Mouse (Mus musculus) forebrain, embryonic 11.5 days (tissue): ENCODE data around the gene Unk. TPM values are rescaled to one million over a fixed set of nuclear protein-coding genes. Genes with fewer than 3 reads are reported as not detected.

Experiments
- ATAC-seq: fragments of 200-750 bp; cut with Nextera tagmentation; replicated peaks from 2 replicates; pipeline ENCODE4 v1.8.0; 2017; ENCODE audit warnings: moderate TSS enrichment; ENCODE audit not compliant: low FRiP score
- DNase-seq: peaks from one replicate; pipeline ENCODE4 v3.0.0-alpha.2; 2017; ENCODE audit warnings: low spot score
- H3K27ac ChIP-seq: fragments of 300-500 bp; sonication (generic); 2 replicates; pipeline ENCODE4 v1.5.1; 2014; ENCODE audit warnings: low read depth, low read length
- H3K27me3 ChIP-seq: fragments of 300-500 bp; sonication (generic); 2 replicates; pipeline ENCODE4 v1.6.1; 2014; ENCODE audit warnings: mild to moderate bottlenecking, low read length, mixed read lengths; ENCODE audit not compliant: control insufficient read depth, insufficient read depth
- H3K36me3 ChIP-seq: fragments of 300-500 bp; sonication (generic); 2 replicates; pipeline ENCODE4 v1.6.1; 2014; ENCODE audit warnings: mild to moderate bottlenecking, low read length, moderate library complexity, mixed read lengths; ENCODE audit not compliant: control insufficient read depth, insufficient read depth
- H3K4me1 ChIP-seq: fragments of 300-500 bp; sonication (generic); replicated peaks from 2 replicates; pipeline ENCODE4 v1.6.1; 2014; ENCODE audit warnings: low read length, mixed read lengths; ENCODE audit not compliant: control insufficient read depth, insufficient read depth
- H3K4me2 ChIP-seq: fragments of 300-500 bp; sonication (generic); 2 replicates; pipeline ENCODE4 v1.6.1; 2014; ENCODE audit warnings: low read depth, mild to moderate bottlenecking, low read length, moderate library complexity, mixed read lengths; ENCODE audit not compliant: severe bottlenecking
- H3K4me3 ChIP-seq: fragments of 300-500 bp; sonication (generic); 2 replicates; pipeline ENCODE4 v1.5.1; 2014; ENCODE audit warnings: low read depth, low read length
- H3K9ac ChIP-seq: fragments of 300-500 bp; sonication (generic); 2 replicates; pipeline ENCODE4 v1.6.1; 2014; ENCODE audit warnings: low read length
- H3K9me3 ChIP-seq: fragments of 300-500 bp; sonication (generic); 2 replicates; pipeline ENCODE4 v1.6.1; 2016; ENCODE audit warnings: low read length, mixed read lengths; ENCODE audit not compliant: control insufficient read depth
- WGBS: fragments of 180-500 bp; shearing (Covaris S2); extraction: QIAGEN DNeasy Blood & Tissue Kit; methylation state at CpG from one replicate; pipeline ENCODE4 v1.1.7; 2014; 5-methylcytosine and 5-hydroxymethylcytosine counted together
- polyA plus RNA-seq: library from polyadenylated mRNA; unstranded; fragments of >200 nt; fragmentation: Nextera tagmentation; extraction: Ambion mirVana; gene quantifications from 2 replicates; pipeline ENCODE4 v1.2.1, GENCODE M21; 2014

Gene Unk
- polyA plus RNA-seq, 1 experiment from 2014 or later, result 48.5 TPM

- Histone ChIP-seq H3K9me3 (no peaks in the 10 kb centered on the region), H3K27me3 (peaks cover 54% of the 10 kb centered on the region), H3K9ac (0 out of 2 replicates have a peak overlapping the region, but pooled peaks have one; percentile 2), H3K4me3 (0 out of 2 replicates have a peak overlapping the region, but pooled peaks have one; percentile 6), H3K36me3 (no peaks in the 10 kb centered on the region), H3K4me2 (peak overlapping the region; percentile 29; the same call in 1 of the 2 replicates), H3K27ac (no peak overlapping the region), H3K4me1 (peaks cover 39% of the 10 kb centered on the region)
- 21% methylated on average over 32 of the region's 32 CpGs for WGBS
- peak; percentile 47; the same call in 1 of the 2 replicates for ATAC-seq
- DNase-seq, result peak; percentile 77
Observed at GRCm38 (mm10) chr11:116106154-116106962, 76.2 kb downstream of the Unk start.

GRCm38 (mm10) chr11:116106963-116107776, 77.0 kb downstream of the Unk start:
- no peaks in the 10 kb centered on the region for H3K36me3 ChIP-seq
- peaks cover 58% of the 10 kb centered on the region for H3K27me3 ChIP-seq
- H3K9ac ChIP-seq, result no peak overlapping the region
- DNase-seq, result peak; percentile 54
- H3K27ac ChIP-seq, result no peak overlapping the region
- H3K4me3 ChIP-seq, result no peak overlapping the region
- H3K4me1 ChIP-seq, result peaks cover 32% of the 10 kb centered on the region
- H3K4me2 ChIP-seq, result no peak overlapping the region
- no peak for ATAC-seq
- no peaks in the 10 kb centered on the region for H3K9me3 ChIP-seq
- 14% methylated on average over 14 of the region's 14 CpGs for WGBS

GRCm38 (mm10) chr11:116107777-116108285, 77.7 kb downstream of the Unk start:
- peaks cover 29% of the 10 kb centered on the region for H3K4me1 ChIP-seq
- H3K4me3 ChIP-seq, result no peak overlapping the region
- H3K4me2 ChIP-seq, result no peak overlapping the region
- 7% methylated on average over 19 of the region's 19 CpGs for WGBS
- no peak overlapping the region for H3K27ac ChIP-seq
- DNase-seq, result peak; percentile 55
- H3K36me3 ChIP-seq, result no peaks in the 10 kb centered on the region
- no peak for ATAC-seq
- no peak overlapping the region for H3K9ac ChIP-seq
- no peaks in the 10 kb centered on the region for H3K9me3 ChIP-seq
- peaks cover 58% of the 10 kb centered on the region for H3K27me3 ChIP-seq

GRCm38 (mm10) chr11:116108464-116109137, 78.5 kb downstream of the Unk start:
- Histone ChIP-seq H3K4me1 (peaks cover 28% of the 10 kb centered on the region), H3K9me3 (no peaks in the 10 kb centered on the region), H3K9ac (no peak overlapping the region; the same call in 1 of the 2 replicates), H3K27ac (no peak overlapping the region), H3K4me3 (no peak overlapping the region), H3K36me3 (no peaks in the 10 kb centered on the region), H3K4me2 (no peak overlapping the region), H3K27me3 (peaks cover 58% of the 10 kb centered on the region)
- WGBS, result 3% methylated on average over 23 of the region's 23 CpGs
- ATAC-seq, result no peak
- DNase-seq, result peak; percentile 56

- peak overlapping the region; percentile 18 for H3K4me3 ChIP-seq
- ATAC-seq, result no peak
- 3% methylated on average over 70 of the region's 70 CpGs for WGBS
- H3K9ac ChIP-seq, result no peak overlapping the region
- H3K36me3 ChIP-seq, result no peaks in the 10 kb centered on the region
- DNase-seq, result peak; percentile 63
- no peaks in the 10 kb centered on the region for H3K9me3 ChIP-seq
- H3K27me3 ChIP-seq, result peaks cover 58% of the 10 kb centered on the region
- no peak overlapping the region for H3K27ac ChIP-seq
- H3K4me2 ChIP-seq, result peak overlapping the region; percentile 34
- H3K4me1 ChIP-seq, result peaks cover 21% of the 10 kb centered on the region
Observed at GRCm38 (mm10) chr11:116109441-116110081, 79.4 kb downstream of the Unk start.

- ATAC-seq (no peak), DNase-seq (no peak)
- Histone ChIP-seq H3K4me3 (peak overlapping the region; percentile 18), H3K36me3 (no peaks in the 10 kb centered on the region), H3K9me3 (no peaks in the 10 kb centered on the region), H3K27me3 (peaks cover 58% of the 10 kb centered on the region), H3K27ac (no peak overlapping the region), H3K4me1 (peaks cover 21% of the 10 kb centered on the region), H3K4me2 (peak overlapping the region; percentile 34; the same call in 1 of the 2 replicates), H3K9ac (no peak overlapping the region)
- 2% methylated on average over 35 of the region's 35 CpGs for WGBS
Observed at GRCm38 (mm10) chr11:116110131-116110530, 80.0 kb downstream of the Unk start.

- H3K4me3 ChIP-seq, result no peak overlapping the region
- 35% methylated on average over 10 of the region's 10 CpGs for WGBS
- peaks cover 58% of the 10 kb centered on the region for H3K27me3 ChIP-seq
- H3K9ac ChIP-seq, result no peak overlapping the region
- H3K4me2 ChIP-seq, result no peak overlapping the region
- no peak overlapping the region for H3K27ac ChIP-seq
- no peaks in the 10 kb centered on the region for H3K9me3 ChIP-seq
- DNase-seq, result no peak
- H3K4me1 ChIP-seq, result peaks cover 21% of the 10 kb centered on the region
- H3K36me3 ChIP-seq, result no peaks in the 10 kb centered on the region
- ATAC-seq, result no peak
Observed at GRCm38 (mm10) chr11:116110540-116110939, 80.4 kb downstream of the Unk start.
